Mouse (Mus musculus) neural tube, embryonic 14.5 days (tissue): ENCODE measurements at regions not wholly inside any gene's neighbourhood (a gene's known extent, or its start where the extent isn't known, plus 50 kb on each side); places are given as distances from the start of the nearest gene placed in this dataset.

Experiments used
- ATAC-seq: fragments of 200-750 bp; cut with Nextera tagmentation; 2 replicates; pipeline ENCODE4 v1.8.0; 2017; ENCODE audit warnings: low read depth, mild to moderate bottlenecking, moderate TSS enrichment, moderate library complexity
- H3K27ac ChIP-seq: fragments of 300-500 bp; sonication (generic); 2 replicates; pipeline ENCODE4 v1.5.1; 2014; ENCODE audit warnings: low read depth, mild to moderate bottlenecking, control low read depth, low read length, moderate library complexity, mixed read lengths
- H3K27me3 ChIP-seq: fragments of 300-500 bp; sonication (generic); 2 replicates; pipeline ENCODE4 v1.6.1; 2014; ENCODE audit warnings: low read length; ENCODE audit not compliant: control insufficient read depth, insufficient read depth
- H3K36me3 ChIP-seq: fragments of 300-500 bp; sonication (generic); 2 replicates; pipeline ENCODE4 v1.6.1; 2014; ENCODE audit warnings: low read length, mixed read lengths; ENCODE audit not compliant: control insufficient read depth, insufficient read depth
- H3K4me1 ChIP-seq: fragments of 300-500 bp; sonication (generic); 2 replicates; pipeline ENCODE4 v1.6.1; 2014; ENCODE audit warnings: low read length; ENCODE audit not compliant: control insufficient read depth, insufficient read depth
- H3K4me2 ChIP-seq: fragments of 300-500 bp; sonication (generic); 2 replicates; pipeline ENCODE4 v1.6.1; 2014; ENCODE audit warnings: mild to moderate bottlenecking, low read depth, low read length, control low read depth
- H3K4me3 ChIP-seq: fragments of 300-500 bp; sonication (generic); 2 replicates; pipeline ENCODE4 v1.5.1; 2014; ENCODE audit warnings: low read depth, low read length, control low read depth, mixed read lengths
- H3K9ac ChIP-seq: fragments of 300-500 bp; sonication (generic); replicated peaks from 2 replicates; pipeline ENCODE4 v1.6.1; 2014; ENCODE audit warnings: low read depth, mild to moderate bottlenecking, control low read depth, low read length, mixed read lengths
- H3K9me3 ChIP-seq: fragments of 300-500 bp; sonication (generic); 2 replicates; pipeline ENCODE4 v1.6.1; 2016; ENCODE audit warnings: low read length; ENCODE audit not compliant: control insufficient read depth
- WGBS: fragments of 180-500 bp; shearing (Covaris S2); extraction: QIAGEN DNeasy Blood & Tissue Kit; methylation state at CpG from one replicate; pipeline ENCODE4 v1.1.7; 2014; 5-methylcytosine and 5-hydroxymethylcytosine counted together

GRCm38 (mm10) chr2:159054451-159054850 is 259.8 kb downstream of the Dhx35 start:
- no peaks in the 10 kb centered on the region for H3K9me3 ChIP-seq
- no peak overlapping the region for H3K4me2 ChIP-seq
- ATAC-seq = no peak
- no peak overlapping the region for H3K27ac ChIP-seq
- 96% methylated on average over 3 of the region's 3 CpGs for WGBS
- no peaks in the 10 kb centered on the region for H3K36me3 ChIP-seq
- no peaks in the 10 kb centered on the region; the same call in 1 of the 2 replicates for H3K27me3 ChIP-seq
- no peaks in the 10 kb centered on the region for H3K4me1 ChIP-seq
- H3K9ac ChIP-seq = no peak overlapping the region
- H3K4me3 ChIP-seq = no peak overlapping the region

GRCm38 (mm10) chr2:159055780-159056179 is 261.2 kb downstream of the Dhx35 start:
- WGBS = 50% methylated on average over 6 of the region's 6 CpGs
- no peak overlapping the region for H3K9ac ChIP-seq
- no peak overlapping the region for H3K27ac ChIP-seq
- H3K4me3 ChIP-seq = no peak overlapping the region
- peaks cover 4% of the 10 kb centered on the region for H3K27me3 ChIP-seq
- no peak overlapping the region for H3K4me2 ChIP-seq
- no peaks in the 10 kb centered on the region for H3K4me1 ChIP-seq
- ATAC-seq = no peak
- no peaks in the 10 kb centered on the region for H3K36me3 ChIP-seq
- no peaks in the 10 kb centered on the region for H3K9me3 ChIP-seq

GRCm38 (mm10) chr2:159056960-159057359 is 262.4 kb downstream of the Dhx35 start:
- Histone ChIP-seq H3K9me3 (no peaks in the 10 kb centered on the region), H3K27ac (no peak overlapping the region), H3K9ac (no peak overlapping the region), H3K4me2 (no peak overlapping the region), H3K4me1 (no peaks in the 10 kb centered on the region), H3K27me3 (peaks cover 8% of the 10 kb centered on the region), H3K4me3 (no peak overlapping the region), H3K36me3 (no peaks in the 10 kb centered on the region)
- 85% methylated on average over 3 of the region's 3 CpGs for WGBS
- ATAC-seq = no peak

GRCm38 (mm10) chr2:159057506-159057905 is 262.9 kb downstream of the Dhx35 start:
- ATAC-seq = no peak
- Histone ChIP-seq H3K36me3 (no peaks in the 10 kb centered on the region), H3K27me3 (peaks cover 8% of the 10 kb centered on the region), H3K4me2 (no peak overlapping the region), H3K4me3 (no peak overlapping the region), H3K4me1 (no peaks in the 10 kb centered on the region), H3K9me3 (no peaks in the 10 kb centered on the region), H3K27ac (no peak overlapping the region), H3K9ac (no peak overlapping the region)
- 51% methylated on average over 5 of the region's 5 CpGs for WGBS

- H3K27me3 ChIP-seq = peaks cover 23% of the 10 kb centered on the region
- no peak overlapping the region for H3K9ac ChIP-seq
- H3K4me2 ChIP-seq = no peak overlapping the region
- no peaks in the 10 kb centered on the region for H3K9me3 ChIP-seq
- 76% methylated on average over 2 of the region's 2 CpGs for WGBS
- ATAC-seq = no peak
- no peaks in the 10 kb centered on the region for H3K4me1 ChIP-seq
- no peak overlapping the region for H3K4me3 ChIP-seq
- no peaks in the 10 kb centered on the region for H3K36me3 ChIP-seq
- no peak overlapping the region for H3K27ac ChIP-seq
These were observed 267.7 kb downstream of the Dhx35 start for GRCm38 (mm10) chr2:159062266-159062665.

GRCm38 (mm10) chr2:159062666-159063065 is 268.1 kb downstream of the Dhx35 start:
- Histone ChIP-seq H3K9me3 (no peaks in the 10 kb centered on the region), H3K4me3 (no peak overlapping the region), H3K9ac (no peak overlapping the region), H3K27ac (no peak overlapping the region), H3K4me2 (no peak overlapping the region), H3K36me3 (no peaks in the 10 kb centered on the region), H3K4me1 (no peaks in the 10 kb centered on the region), H3K27me3 (peaks cover 23% of the 10 kb centered on the region)
- ATAC-seq = no peak
- WGBS = 94% methylated on average over 2 of the region's 2 CpGs

GRCm38 (mm10) chr2:159064403-159064970 is 269.9 kb downstream of the Dhx35 start:
- WGBS = 33% methylated on average over 9 of the region's 9 CpGs
- Histone ChIP-seq H3K9me3 (no peaks in the 10 kb centered on the region), H3K4me2 (no peak overlapping the region), H3K4me1 (no peaks in the 10 kb centered on the region), H3K4me3 (no peak overlapping the region), H3K27me3 (peaks cover 23% of the 10 kb centered on the region), H3K36me3 (no peaks in the 10 kb centered on the region), H3K9ac (no peak overlapping the region), H3K27ac (no peak overlapping the region)
- ATAC-seq = no peak

- H3K9ac ChIP-seq = no peak overlapping the region
- H3K4me3 ChIP-seq = no peak overlapping the region
- no peak overlapping the region for H3K27ac ChIP-seq
- H3K36me3 ChIP-seq = no peaks in the 10 kb centered on the region
- WGBS = 42% methylated on average over 7 of the region's 7 CpGs
- no peaks in the 10 kb centered on the region for H3K9me3 ChIP-seq
- H3K27me3 ChIP-seq = peaks cover 37% of the 10 kb centered on the region
- no peak for ATAC-seq
- no peaks in the 10 kb centered on the region for H3K4me1 ChIP-seq
- H3K4me2 ChIP-seq = no peak overlapping the region
These were observed 272.9 kb downstream of the Dhx35 start for GRCm38 (mm10) chr2:159067506-159067905.

- peaks cover 37% of the 10 kb centered on the region for H3K27me3 ChIP-seq
- no peak overlapping the region for H3K27ac ChIP-seq
- WGBS = 47% methylated on average over 7 of the region's 7 CpGs
- no peak overlapping the region for H3K4me2 ChIP-seq
- no peak for ATAC-seq
- no peaks in the 10 kb centered on the region for H3K36me3 ChIP-seq
- H3K4me1 ChIP-seq = no peaks in the 10 kb centered on the region
- H3K9ac ChIP-seq = no peak overlapping the region
- H3K4me3 ChIP-seq = no peak overlapping the region
- no peaks in the 10 kb centered on the region for H3K9me3 ChIP-seq
These were observed 273.9 kb downstream of the Dhx35 start for GRCm38 (mm10) chr2:159068303-159069020.
